Mouse (Mus musculus): ENCODE results near the gene Slc25a21. TPM values are rescaled to one million over a fixed set of nuclear protein-coding genes. Genes with fewer than 3 reads are reported as not detected.

Slc25a21 gene
- total and polyA plus RNA-seq, 2 experiments: 3.6 to 13.9 TPM

GRCm38 (mm10) chr12:56769421-56769820 lies 427.9 kb downstream of the Slc25a21 start:
- TF ChIP-seq POLR2A (IDR thresholded peaks at IDR 0.05; ENCODE audit: extremely low read depth, insufficient read depth, low read length): no peak
- WGBS: 34% methylated on average over 5 of the region's 5 CpGs
- peaks cover 1% of the 10 kb centered on the region; the same call in 1 of the 2 replicates for H3K4me1 ChIP-seq (ENCODE audit: control insufficient read depth, insufficient read depth, low read length)
- no peak overlapping the region for H3K27ac ChIP-seq (replicated peaks; ENCODE audit: insufficient read depth, low read depth, low read length)
- H3K9ac ChIP-seq (ENCODE audit: low read depth, low read length): no peak overlapping the region
- H3K79me2 ChIP-seq (ENCODE audit: control insufficient read depth, insufficient read depth, low read length): no peaks in the 10 kb centered on the region
- no peaks in the 10 kb centered on the region for H3K27me3 ChIP-seq (ENCODE audit: control insufficient read depth, insufficient read depth, low read length)
- DNase-seq (ENCODE audit: extremely low read depth, low read depth, low spot score): peak; percentile 86
- H3K4me3 ChIP-seq (ENCODE audit: insufficient read depth, low read depth, low read length): no peak overlapping the region
- no peaks in the 10 kb centered on the region for H3K36me3 ChIP-seq (ENCODE audit: control insufficient read depth, insufficient read depth, low read length)

DNA sequence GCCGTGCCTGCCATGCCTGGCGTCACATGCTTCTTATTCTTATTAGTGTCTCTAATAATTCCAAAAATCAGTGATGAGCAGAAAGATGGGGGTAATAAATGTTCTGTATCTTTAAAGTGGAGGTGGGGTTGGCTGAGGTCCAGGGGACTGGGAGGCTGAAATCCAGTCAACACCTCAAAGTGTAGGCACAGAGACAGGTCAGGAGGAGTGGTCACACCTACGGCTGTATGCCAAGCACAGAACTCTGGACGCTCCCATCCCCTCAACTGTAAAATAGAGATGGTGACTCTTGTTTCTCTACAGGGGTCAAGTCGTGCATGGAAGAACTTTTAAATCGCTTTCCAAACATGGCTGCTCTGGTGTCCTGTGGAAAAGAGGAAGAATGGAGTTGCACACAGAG lies 429.8 kb downstream of the Slc25a21 start:
- no peaks in the 10 kb centered on the region for H3K36me3 ChIP-seq (ENCODE audit: control insufficient read depth, insufficient read depth, low read length)
- no peaks in the 10 kb centered on the region for H3K27me3 ChIP-seq (ENCODE audit: control insufficient read depth, insufficient read depth, low read length)
- no peak for TF ChIP-seq CTCF (IDR thresholded peaks at IDR 0.05; ENCODE audit: low read depth, low read length)
- TF ChIP-seq POLR2A (IDR thresholded peaks at IDR 0.05; ENCODE audit: extremely low read depth, insufficient read depth, low read length): no peak
- H3K79me2 ChIP-seq (ENCODE audit: control insufficient read depth, insufficient read depth, low read length): no peaks in the 10 kb centered on the region
- DNase-seq (ENCODE audit: extremely low read depth, low read depth, low spot score): no peak
- no peak overlapping the region for H3K27ac ChIP-seq (replicated peaks; ENCODE audit: insufficient read depth, low read depth, low read length)
- H3K9ac ChIP-seq (ENCODE audit: low read depth, low read length): no peak overlapping the region
- H3K4me3 ChIP-seq (ENCODE audit: insufficient read depth, low read depth, low read length): no peak overlapping the region
- WGBS: 77% methylated on average over 6 of the region's 6 CpGs
- no peaks in the 10 kb centered on the region for H3K4me1 ChIP-seq (ENCODE audit: control insufficient read depth, insufficient read depth, low read length)

GRCm38 (mm10) chr12:56737104-56737503 lies 460.2 kb downstream of the Slc25a21 start:
- Histone ChIP-seq H3K27ac (replicated peaks; ENCODE audit: insufficient read depth, low read depth, low read length) (no peak overlapping the region), H3K36me3 (ENCODE audit: control insufficient read depth, insufficient read depth, low read length) (0 out of 2 replicates have a peak, but pooled peaks cover 3% of the 10 kb centered on the region), H3K27me3 (ENCODE audit: control insufficient read depth, insufficient read depth, low read length) (no peaks in the 10 kb centered on the region), H3K9ac (ENCODE audit: low read depth, low read length) (no peak overlapping the region), H3K79me2 (ENCODE audit: control insufficient read depth, insufficient read depth, low read length) (no peaks in the 10 kb centered on the region), H3K4me1 (ENCODE audit: control insufficient read depth, insufficient read depth, low read length) (no peaks in the 10 kb centered on the region), H3K4me3 (ENCODE audit: insufficient read depth, low read depth, low read length) (no peak overlapping the region)
- WGBS: 85% methylated on average over 4 of the region's 4 CpGs
- no peak for DNase-seq (ENCODE audit: extremely low read depth, low read depth, low spot score)
- TF ChIP-seq POLR2A (IDR thresholded peaks at IDR 0.05; ENCODE audit: extremely low read depth, insufficient read depth, low read length): no peak
- no peak for TF ChIP-seq CTCF (IDR thresholded peaks at IDR 0.05; ENCODE audit: low read depth, low read length)

DNA sequence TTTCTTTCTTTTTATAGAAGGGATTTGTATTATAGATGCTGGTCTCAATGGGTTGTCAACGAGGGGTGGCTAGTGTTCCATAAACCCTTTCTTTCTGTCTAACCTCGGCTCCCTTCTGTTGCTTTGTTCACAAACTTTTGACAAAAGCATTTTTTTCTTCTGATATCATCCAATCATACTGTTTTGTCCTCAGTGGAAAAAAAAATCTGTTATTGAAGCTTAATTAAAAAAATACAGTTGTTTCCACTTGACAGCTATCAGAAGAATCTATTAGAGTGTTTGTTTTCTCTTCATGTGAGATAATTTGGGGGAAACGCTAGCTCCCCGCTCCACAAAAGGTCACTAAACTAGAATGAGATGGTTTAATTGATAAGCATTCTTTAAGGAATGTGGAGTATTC lies 469.6 kb downstream of the Slc25a21 start:
- Histone ChIP-seq H3K4me3 (ENCODE audit: insufficient read depth, low read depth, low read length) (no peak overlapping the region), H3K9ac (ENCODE audit: low read depth, low read length) (no peak overlapping the region), H3K4me1 (ENCODE audit: control insufficient read depth, insufficient read depth, low read length) (no peaks in the 10 kb centered on the region), H3K36me3 (ENCODE audit: control insufficient read depth, insufficient read depth, low read length) (no peaks in the 10 kb centered on the region), H3K27me3 (ENCODE audit: control insufficient read depth, insufficient read depth, low read length) (no peaks in the 10 kb centered on the region), H3K79me2 (ENCODE audit: control insufficient read depth, insufficient read depth, low read length) (no peaks in the 10 kb centered on the region), H3K27ac (replicated peaks; ENCODE audit: insufficient read depth, low read depth, low read length) (no peak overlapping the region)
- WGBS: 75% methylated on average over 4 of the region's 4 CpGs
- no peak for DNase-seq (ENCODE audit: extremely low read depth, low read depth, low spot score)
- TF ChIP-seq POLR2A (IDR thresholded peaks at IDR 0.05; ENCODE audit: extremely low read depth, insufficient read depth, low read length): no peak
- no peak for TF ChIP-seq CTCF (IDR thresholded peaks at IDR 0.05; ENCODE audit: low read depth, low read length)

- Histone ChIP-seq H3K27ac (replicated peaks; ENCODE audit: insufficient read depth, low read depth, low read length) (no peak overlapping the region), H3K4me1 (ENCODE audit: control insufficient read depth, insufficient read depth, low read length) (no peaks in the 10 kb centered on the region), H3K36me3 (ENCODE audit: control insufficient read depth, insufficient read depth, low read length) (no peaks in the 10 kb centered on the region), H3K79me2 (ENCODE audit: control insufficient read depth, insufficient read depth, low read length) (no peaks in the 10 kb centered on the region), H3K4me3 (ENCODE audit: insufficient read depth, low read depth, low read length) (no peak overlapping the region), H3K9ac (ENCODE audit: low read depth, low read length) (no peak overlapping the region), H3K27me3 (ENCODE audit: control insufficient read depth, insufficient read depth, low read length) (no peaks in the 10 kb centered on the region)
- DNase-seq (ENCODE audit: extremely low read depth, low read depth, low spot score): no peak
- 57% methylated on average over 6 of the region's 6 CpGs for WGBS
- TF ChIP-seq CTCF (IDR thresholded peaks at IDR 0.05; ENCODE audit: low read depth, low read length) (no peak), POLR2A (IDR thresholded peaks at IDR 0.05; ENCODE audit: extremely low read depth, insufficient read depth, low read length) (no peak)
These were observed 478.6 kb downstream of the Slc25a21 start for GRCm38 (mm10) chr12:56718707-56719051.

DNA sequence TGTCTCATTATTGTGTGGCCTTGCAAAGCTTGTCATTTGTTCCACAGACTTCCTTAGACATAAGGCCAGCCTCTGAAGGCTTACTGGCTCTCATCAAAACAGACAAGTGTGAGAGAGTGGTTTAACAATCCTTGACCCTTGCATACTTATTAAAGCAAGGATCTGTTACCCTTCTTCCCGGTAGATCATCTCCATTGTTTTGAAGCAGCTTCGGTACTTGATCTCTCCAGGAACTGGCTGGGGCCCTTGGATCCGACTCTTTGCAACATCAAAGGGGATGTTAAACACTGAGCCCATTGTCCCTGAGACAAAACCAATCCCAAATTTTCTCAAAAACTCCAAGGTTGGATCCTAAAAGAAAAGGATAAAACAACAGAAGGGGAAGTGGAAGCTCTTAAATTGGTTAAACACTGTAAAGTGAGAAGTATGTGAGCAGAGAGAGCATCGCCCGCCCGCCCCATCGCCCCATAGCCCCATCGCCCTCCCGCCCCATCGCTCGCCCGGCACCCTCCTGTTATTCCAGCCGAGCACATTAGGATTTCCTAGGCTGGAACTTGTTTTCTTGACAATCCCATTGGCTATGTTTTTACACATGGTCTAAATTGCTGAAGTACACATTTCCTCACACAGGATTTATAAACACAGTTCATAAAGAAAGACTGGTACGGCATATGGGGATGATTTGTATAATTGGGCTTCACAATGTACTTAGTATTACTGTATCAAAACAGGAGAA lies 479.1 kb downstream of the Slc25a21 start:
- H3K9ac ChIP-seq (ENCODE audit: low read depth, low read length): no peak overlapping the region
- H3K79me2 ChIP-seq (ENCODE audit: control insufficient read depth, insufficient read depth, low read length): no peaks in the 10 kb centered on the region
- H3K27ac ChIP-seq (replicated peaks; ENCODE audit: insufficient read depth, low read depth, low read length): no peak overlapping the region
- no peaks in the 10 kb centered on the region for H3K4me1 ChIP-seq (ENCODE audit: control insufficient read depth, insufficient read depth, low read length)
- no peaks in the 10 kb centered on the region for H3K36me3 ChIP-seq (ENCODE audit: control insufficient read depth, insufficient read depth, low read length)
- TF ChIP-seq CTCF (IDR thresholded peaks at IDR 0.05; ENCODE audit: low read depth, low read length) (no peak), POLR2A (IDR thresholded peaks at IDR 0.05; ENCODE audit: extremely low read depth, insufficient read depth, low read length) (no peak)
- H3K4me3 ChIP-seq (ENCODE audit: insufficient read depth, low read depth, low read length): no peak overlapping the region
- WGBS: 63% methylated on average over 14 of the region's 14 CpGs
- H3K27me3 ChIP-seq (ENCODE audit: control insufficient read depth, insufficient read depth, low read length): no peaks in the 10 kb centered on the region
- no peak for DNase-seq (ENCODE audit: extremely low read depth, low read depth, low spot score)
